8 mouse cellular contexts compared by ENCODE assay signal in genomic region chr8:85036718-85037365, GRCm38 (mm10). TPM values are rescaled to one million over a fixed set of nuclear protein-coding genes. Genes with fewer than 3 reads are reported as not detected.
DNase-seq lines count a peak whose midpoint lies in the region; ATAC-seq lines count a peak whose summit lies in the region.

Tnpo2 (plus strand) TSS chr8:85036915.

- intact Hi-C loops in gastrocnemius, postnatal 14 days (cut with DNase I; ENCODE audit: low total_unique reads) = no loop called here
- intact Hi-C loops in left cerebral cortex, postnatal 10 days (cut with DNase I) = no loop called here

- ATAC-seq in inflammation-experienced regulatory T-cells, adult 6 months = peak; percentile 89
- peak; percentile 85 for ATAC-seq in megakaryocyte-erythroid progenitor cell, adult 5-6 weeks (replicated peaks; ENCODE audit: low FRiP score, low TSS enrichment, poor library complexity, severe bottlenecking)

- peak; percentile 92 to 98 for DNase-seq in adrenal gland, adult (ENCODE audit: inconsistent age in 2 of 2, low spot score in 1 of 2)
- DNase-seq in embryo, embryonic 10.5 days (ENCODE audit: low spot score) = peak; percentile 98
- DNase-seq in gastrocnemius, postnatal 14 days = peak; percentile 91
- peak; percentile 93 to 94 for DNase-seq in left cerebral cortex, postnatal 10 days (ENCODE audit: extremely low spot score in 1 of 2, low spot score in 2 of 2)
- DNase-seq in right cerebral cortex, postnatal 25 days = peak; percentile 88
- peak; percentile 87 to 89 for DNase-seq in urinary bladder, postnatal 4 days (ENCODE audit: low spot score in 2 of 2)

RNA-seq across cellular contexts. Expression of gene Tnpo2, which starts in this region (rescaled TPM):
- total RNA-seq in gastrocnemius, postnatal 14 days (2021) = 10 to 100 TPM; 24.6 to 27.9 TPM
- 10 to 100 TPM; 13.8 to 18.7 (median 16.5) TPM for polyA plus RNA-seq in inflammation-experienced regulatory T-cells, adult 6 months (2017; shearing (Covaris generic))
- 100 to 1,000 TPM; 168 to 193 TPM for total RNA-seq in left cerebral cortex, postnatal 10 days (2021)
- 42.2 and 68.5 TPM in 2 replicates for total RNA-seq in megakaryocyte-erythroid progenitor cell, adult 5-6 weeks (2014; fragmentation: Nextera tagmentation)
- 20.3 and 28.3 TPM in 2 replicates for total RNA-seq in megakaryocyte-erythroid progenitor cell, adult 5-6 weeks (2017)

Comparison
In these comparisons a context has a peak if more than half of its experiments do, and no peak if none do; other contexts are left out.
1. Peak in every context shown above with its lines: DNase-seq and ATAC-seq.